Mouse (Mus musculus): ENCODE results near the gene Sp3.

DNA sequence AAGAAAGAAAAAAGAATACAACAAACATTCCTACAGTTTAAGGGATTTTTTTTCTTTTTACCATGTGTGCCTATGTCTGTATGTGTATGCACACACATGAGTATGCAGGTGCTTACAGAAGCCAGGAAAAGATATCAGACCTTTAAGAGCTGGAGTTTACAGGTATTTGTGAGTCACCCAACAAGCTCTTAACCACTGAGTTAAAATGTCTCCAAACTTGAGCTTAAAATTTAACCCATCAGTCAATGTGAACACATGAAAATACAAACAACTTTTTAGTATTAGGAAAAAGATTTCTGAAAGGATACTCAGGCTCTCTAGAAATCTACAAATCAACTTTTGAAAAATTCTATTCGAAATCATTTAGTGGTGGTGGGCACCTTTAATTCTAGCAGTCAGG lies 11.7 kb downstream of the Sp3 start:
- no peak for TF ChIP-seq CTCF (IDR thresholded peaks at IDR 0.05; ENCODE audit: control insufficient read depth, insufficient read depth, insufficient replicate concordance, low read depth, low read length)
- TF ChIP-seq POLR2A (IDR thresholded peaks at IDR 0.05; ENCODE audit: control insufficient read depth, low read depth, low read length): no peak
